Mouse (Mus musculus): Measurements from ENCODE around the gene Btbd11.

The Btbd11 gene

GRCm38 (mm10) chr10:85522220-85522760 is 135.7 kb downstream of the Btbd11 start:
- no peak for DNase-seq (ENCODE audit: low spot score)

- no peak for DNase-seq (ENCODE audit: low spot score)
These were observed 138.8 kb downstream of the Btbd11 start for GRCm38 (mm10) chr10:85525267-85526015.

GRCm38 (mm10) chr10:85526657-85527056 is 140.0 kb downstream of the Btbd11 start:
- no peak for DNase-seq (ENCODE audit: low spot score)

- DNase-seq (ENCODE audit: low spot score): no peak
These were observed 141.1 kb downstream of the Btbd11 start for GRCm38 (mm10) chr10:85527722-85528121.

GRCm38 (mm10) chr10:85533192-85533710 is 146.6 kb downstream of the Btbd11 start:
- DNase-seq (ENCODE audit: low spot score): no peak

GRCm38 (mm10) chr10:85538051-85538753 is 151.6 kb downstream of the Btbd11 start:
- no peak for DNase-seq (ENCODE audit: low spot score)

- DNase-seq (ENCODE audit: low spot score): no peak
These were observed 153.0 kb downstream of the Btbd11 start for GRCm38 (mm10) chr10:85539510-85540120.

- no peak for DNase-seq (ENCODE audit: low spot score)
These were observed 153.9 kb downstream of the Btbd11 start for GRCm38 (mm10) chr10:85540311-85541093.

- DNase-seq (ENCODE audit: low spot score): no peak
These were observed 154.9 kb downstream of the Btbd11 start for GRCm38 (mm10) chr10:85541481-85541880.

- DNase-seq (ENCODE audit: low spot score): no peak
These were observed 155.4 kb downstream of the Btbd11 start for GRCm38 (mm10) chr10:85541892-85542630.

GRCm38 (mm10) chr10:85543281-85543680 is 156.7 kb downstream of the Btbd11 start:
- DNase-seq (ENCODE audit: low spot score): no peak

GRCm38 (mm10) chr10:85544991-85545390 is 158.4 kb downstream of the Btbd11 start:
- DNase-seq (ENCODE audit: low spot score): no peak

- DNase-seq (ENCODE audit: low spot score): no peak
These were observed 168.6 kb downstream of the Btbd11 start for GRCm38 (mm10) chr10:85555193-85555592.

GRCm38 (mm10) chr10:85561418-85561817 is 174.8 kb downstream of the Btbd11 start:
- no peak for DNase-seq (ENCODE audit: low spot score)

GRCm38 (mm10) chr10:85571456-85571855 is 184.8 kb downstream of the Btbd11 start:
- no peak for DNase-seq (ENCODE audit: low spot score)

- no peak for DNase-seq (ENCODE audit: low spot score)
These were observed 186.0 kb downstream of the Btbd11 start for GRCm38 (mm10) chr10:85572571-85572970.

GRCm38 (mm10) chr10:85577891-85578420 is 191.3 kb downstream of the Btbd11 start:
- no peak for DNase-seq (ENCODE audit: low spot score)

- DNase-seq (ENCODE audit: low spot score): no peak
These were observed 192.2 kb downstream of the Btbd11 start for GRCm38 (mm10) chr10:85578571-85579465.

GRCm38 (mm10) chr10:85587758-85588157 is 201.1 kb downstream of the Btbd11 start:
- DNase-seq (ENCODE audit: low spot score): no peak

GRCm38 (mm10) chr10:85590043-85590442 is 203.4 kb downstream of the Btbd11 start:
- peak; percentile 16 for DNase-seq (ENCODE audit: low spot score)

Measured in lung, postnatal 25 days (tissue).